Mouse (Mus musculus) adrenal gland, postnatal 10 days (tissue): ENCODE data around the gene Acly. TPM values are rescaled to one million over a fixed set of nuclear protein-coding genes. Genes with fewer than 3 reads are reported as not detected.

Experiments used
- DNase-seq: peaks from one replicate; pipeline ENCODE4 v3.0.0; 2021; ENCODE audit warnings: mixed read lengths
- total RNA-seq, 2 experiments: library from RNA; stranded (reverse); gene quantifications; 2 replicates each; pipeline ENCODE4 v1.2.3; 2021

The Acly gene
- total RNA-seq, 2 experiments from 2014 or later: 380 to 552 TPM

GRCm38 (mm10) chr11:100510556-100510955 is 17.2 kb downstream of the Acly start:
- no peak for DNase-seq

DNA sequence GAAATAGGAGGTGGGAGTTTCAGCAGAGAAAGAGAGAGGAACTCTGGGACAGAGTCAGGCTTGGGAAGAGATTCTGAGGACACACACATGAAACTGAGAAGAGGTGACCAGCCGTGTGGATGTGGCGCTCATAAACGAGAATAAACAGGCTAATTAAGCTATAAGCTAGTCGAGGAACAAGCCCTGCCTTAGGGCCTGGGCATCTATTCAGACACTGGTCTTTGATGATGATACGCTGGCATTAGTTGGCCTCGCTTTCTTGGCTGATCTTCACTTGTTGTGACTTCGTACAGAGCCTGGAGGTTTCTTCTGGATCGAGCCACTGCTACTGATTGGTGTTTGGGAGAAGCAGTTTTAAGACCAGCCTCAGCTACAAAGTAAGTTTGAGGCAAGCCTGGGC is 21.8 kb downstream of the Acly start:
- no peak for DNase-seq

- no peak for DNase-seq
Observed at GRCm38 (mm10) chr11:100504990-100505660, 22.7 kb downstream of the Acly start.

DNA sequence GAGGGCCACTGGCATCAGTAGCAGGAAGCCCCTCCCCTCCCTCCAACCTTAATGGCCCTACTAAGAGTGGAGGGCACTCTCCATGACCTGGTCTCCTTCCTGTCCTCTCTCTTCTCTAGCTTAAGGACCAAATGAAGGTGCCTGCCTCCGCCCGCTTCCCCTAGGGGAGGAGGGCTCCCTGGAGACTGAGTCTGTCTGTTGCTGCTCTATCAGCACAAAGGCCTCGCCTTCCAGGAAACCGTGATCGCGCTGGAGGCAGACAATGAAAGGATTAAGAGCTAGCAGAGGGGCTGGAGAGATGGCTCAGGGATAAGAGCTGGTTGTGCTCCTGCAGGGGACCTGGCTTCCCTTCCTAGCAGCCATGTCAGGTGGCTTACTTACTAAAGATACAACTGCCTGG is 26.5 kb downstream of the Acly start:
- DNase-seq: no peak

DNA sequence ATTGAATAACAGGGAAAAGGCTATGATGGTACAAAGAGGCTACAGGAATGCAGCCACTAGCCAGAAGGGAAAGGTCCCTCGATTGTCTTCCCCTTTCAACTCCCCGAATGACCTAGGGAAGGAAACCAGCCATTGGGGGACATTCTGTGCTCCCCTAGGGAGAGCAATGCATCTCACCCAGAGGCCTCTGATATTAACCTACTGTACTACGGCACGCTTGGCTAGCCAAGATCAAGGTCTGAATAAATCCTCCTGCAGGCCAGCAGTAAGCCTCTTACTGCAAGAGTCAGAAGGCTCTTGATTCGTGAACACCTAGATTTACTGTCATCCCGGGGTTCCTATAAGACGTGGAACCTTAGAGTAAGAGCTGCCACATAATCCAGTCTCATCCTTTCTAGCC is 27.1 kb downstream of the Acly start:
- DNase-seq: no peak

- DNase-seq: no peak
Observed at GRCm38 (mm10) chr11:100500241-100500640, 27.6 kb downstream of the Acly start.

GRCm38 (mm10) chr11:100493771-100494170 is 34.0 kb downstream of the Acly start:
- no peak for DNase-seq

DNA sequence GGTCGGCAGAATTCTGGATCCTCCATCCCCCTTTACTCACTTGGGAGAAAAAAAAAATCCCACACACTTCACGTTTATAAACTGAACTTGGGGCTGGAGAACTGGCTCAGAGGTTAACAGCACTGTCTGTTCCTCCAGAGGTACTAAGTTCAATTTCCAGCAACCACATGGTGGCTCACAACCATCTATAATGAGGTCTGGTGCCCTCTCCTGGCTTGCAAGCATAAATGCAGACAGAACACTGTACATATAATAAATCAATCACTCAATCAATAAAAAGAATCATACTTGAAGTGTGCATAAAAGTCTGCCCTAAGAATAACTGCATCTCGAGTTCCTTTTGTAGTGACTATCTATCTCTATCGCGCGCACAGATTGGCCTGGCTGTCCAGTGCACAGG is 36.8 kb downstream of the Acly start:
- DNase-seq: no peak

- DNase-seq: no peak
Observed at GRCm38 (mm10) chr11:100485801-100486538, 41.8 kb downstream of the Acly start.

DNA sequence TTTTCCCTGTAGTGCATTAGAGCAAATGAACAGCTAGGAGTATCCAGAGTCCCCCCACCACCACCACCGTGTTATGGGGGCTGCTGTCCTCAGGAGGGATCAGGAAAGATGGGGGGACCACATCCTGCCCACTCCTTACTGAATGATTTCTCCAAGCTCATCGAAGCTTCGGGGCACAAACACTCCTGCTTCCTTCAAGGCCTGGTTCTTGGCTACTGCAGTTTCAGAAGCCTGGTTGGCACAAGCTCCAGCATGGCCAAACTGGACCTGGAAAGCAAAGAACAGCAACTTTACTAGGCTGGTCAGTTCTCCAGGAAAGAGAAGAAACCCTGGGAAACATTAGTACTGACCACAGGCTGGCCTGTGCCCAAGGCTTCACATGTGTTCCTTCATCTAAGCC is 43.3 kb downstream of the Acly start:
- no peak for DNase-seq

GRCm38 (mm10) chr11:100479152-100479551 is 48.6 kb downstream of the Acly start:
- no peak for DNase-seq

DNA sequence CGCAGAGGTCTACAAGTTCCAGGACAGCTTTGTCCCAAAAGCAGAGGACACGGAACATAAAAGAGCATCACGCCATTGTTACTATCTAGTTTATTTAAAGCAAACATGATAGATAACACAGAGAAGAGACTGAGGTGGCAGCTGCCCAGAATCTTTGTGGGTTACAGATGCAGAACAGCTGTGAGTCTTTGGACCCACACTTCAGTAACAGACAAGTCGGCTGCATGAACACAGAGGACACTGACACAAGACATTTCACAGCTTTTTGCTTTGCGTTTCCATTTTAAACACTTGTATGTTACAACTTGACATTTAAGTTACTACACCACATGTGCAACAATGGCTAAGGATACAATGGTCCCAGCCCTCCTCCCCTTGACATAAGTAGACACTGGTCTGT is 51.5 kb downstream of the Acly start:
- DNase-seq: no peak

DNA sequence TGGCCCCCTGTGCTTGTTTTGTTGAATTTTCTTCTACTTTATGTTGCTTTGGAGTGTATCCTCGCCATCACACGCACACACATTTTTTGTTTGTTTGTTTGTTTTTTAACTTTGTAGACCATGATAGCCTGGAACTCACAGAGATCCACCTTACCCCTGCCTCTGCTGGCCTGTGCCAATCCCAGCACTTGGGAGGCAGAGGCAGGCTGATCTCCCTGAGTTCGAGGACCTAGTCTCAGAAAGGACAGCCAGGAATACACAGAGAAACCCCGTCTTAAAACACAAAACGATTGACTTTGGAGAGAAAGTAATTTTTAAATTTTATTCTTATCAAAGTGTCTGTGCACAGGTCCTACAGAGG is 54.9 kb downstream of the Acly start:
- no peak for DNase-seq

DNA sequence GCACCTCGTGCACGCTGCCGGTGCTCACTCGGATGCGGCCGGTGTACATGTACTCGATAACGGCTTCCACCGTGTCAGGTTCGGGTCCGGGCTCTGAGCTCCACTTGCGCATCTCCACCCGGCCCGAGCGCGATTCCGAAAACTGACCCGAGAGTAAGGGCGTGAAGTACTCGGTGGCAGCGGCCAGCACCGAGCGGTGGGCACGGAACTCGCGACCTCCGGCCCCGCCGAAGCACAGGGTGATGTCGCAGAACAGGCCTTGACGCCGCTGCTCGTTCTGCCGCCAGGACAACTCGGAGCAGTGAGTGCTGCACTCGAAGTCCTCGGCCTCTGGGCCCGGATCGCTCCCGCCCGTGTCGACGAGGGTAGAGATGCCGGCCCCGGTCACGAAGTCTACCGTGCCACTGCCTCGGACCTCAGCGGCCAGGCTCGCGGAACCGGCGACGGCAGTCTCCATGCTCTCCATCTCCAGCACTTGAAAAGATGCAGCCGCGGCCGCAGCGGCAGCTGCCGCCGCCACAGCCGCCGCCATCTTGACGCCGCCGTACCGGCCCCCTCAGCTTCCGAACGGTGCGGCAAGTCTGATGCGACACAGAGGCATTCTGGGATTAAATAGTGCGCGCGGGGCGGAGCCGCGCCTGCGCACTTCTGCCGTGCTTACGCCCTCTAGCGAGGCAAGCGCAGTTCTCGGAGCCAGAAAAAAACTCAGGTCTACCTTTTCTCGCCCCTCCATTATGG is 55.4 kb downstream of the Acly start, which contains the start of gene Klhl11:
Gene Klhl11, minus strand, starts transcription at position 545 of the 738 bp plus-strand sequence.
- DNase-seq: peak; percentile 95

DNA sequence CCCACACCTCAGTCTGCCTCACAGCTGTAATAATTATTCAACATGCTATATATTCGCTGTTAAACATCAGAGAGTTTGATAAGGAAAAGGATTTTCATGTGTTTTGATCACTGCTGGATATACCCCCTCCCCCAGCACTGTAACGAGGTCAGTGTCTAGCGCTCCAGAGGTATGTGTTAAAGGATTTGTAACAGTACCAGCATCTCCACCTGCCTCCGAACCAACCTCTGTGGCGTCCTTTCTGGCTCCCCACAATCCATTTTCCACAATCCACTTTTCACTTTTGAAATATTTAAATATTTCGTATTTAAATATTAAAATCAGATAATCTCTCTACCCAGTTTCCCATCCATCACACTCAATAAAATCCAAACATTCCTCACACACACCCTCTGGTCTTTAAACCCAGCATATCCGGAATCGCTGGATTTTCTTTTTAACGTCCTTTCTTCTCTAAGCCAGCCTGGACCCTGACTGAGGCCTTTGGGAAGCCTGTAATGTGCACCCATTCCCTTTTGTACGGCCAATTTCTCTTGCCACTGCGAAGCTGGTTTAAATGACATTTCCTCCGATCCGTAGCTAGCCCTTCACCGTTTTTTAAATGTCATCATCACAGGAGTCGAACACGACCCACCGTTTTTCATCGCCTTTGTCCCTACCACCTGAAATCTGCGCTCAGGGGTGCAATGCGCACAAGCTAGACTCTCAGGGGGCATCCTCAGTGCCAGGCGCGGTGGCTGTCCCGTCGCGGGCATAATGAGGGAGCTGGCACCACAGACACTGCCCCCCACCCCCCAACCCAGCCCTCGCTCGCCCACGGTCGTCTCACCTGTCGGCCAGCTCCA is 56.2 kb downstream of the Acly start:
- DNase-seq: no peak

- no peak for DNase-seq
Observed at GRCm38 (mm10) chr11:100465833-100466232, 62.0 kb downstream of the Acly start.

DNA sequence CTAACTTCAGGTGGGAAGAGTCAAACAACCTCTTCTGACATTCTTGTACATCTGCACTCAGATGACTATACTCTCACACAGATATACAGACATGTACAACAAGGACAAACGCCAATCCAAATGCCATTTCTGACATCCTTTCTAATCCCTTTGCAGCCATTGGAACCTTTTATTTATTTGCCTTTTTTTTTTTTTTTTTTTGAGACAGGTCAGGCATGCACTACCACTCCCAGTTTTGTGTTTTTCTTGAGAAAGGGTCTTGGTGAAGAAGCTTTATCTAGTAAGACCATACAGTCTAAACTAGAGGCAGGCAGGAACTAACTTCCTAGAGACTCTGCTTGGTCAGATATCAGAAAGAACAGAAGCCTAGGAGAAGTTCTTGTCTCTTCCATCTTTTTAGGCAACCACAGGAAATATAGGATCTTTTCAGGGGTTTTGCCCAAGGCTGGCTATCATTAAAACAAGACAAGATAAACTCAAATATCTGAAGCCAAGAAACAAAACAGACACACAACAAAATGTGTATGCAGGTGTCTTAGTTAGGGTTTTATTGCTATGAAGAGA is 62.5 kb downstream of the Acly start:
- DNase-seq: no peak

GRCm38 (mm10) chr11:100462699-100463098 is 65.1 kb downstream of the Acly start:
- no peak for DNase-seq

GRCm38 (mm10) chr11:100457711-100458110 is 70.1 kb downstream of the Acly start:
- no peak for DNase-seq

GRCm38 (mm10) chr11:100457247-100457646 is 70.6 kb downstream of the Acly start:
- DNase-seq: no peak

- no peak for DNase-seq
Observed at GRCm38 (mm10) chr11:100442625-100443024, 85.2 kb downstream of the Acly start.

DNA sequence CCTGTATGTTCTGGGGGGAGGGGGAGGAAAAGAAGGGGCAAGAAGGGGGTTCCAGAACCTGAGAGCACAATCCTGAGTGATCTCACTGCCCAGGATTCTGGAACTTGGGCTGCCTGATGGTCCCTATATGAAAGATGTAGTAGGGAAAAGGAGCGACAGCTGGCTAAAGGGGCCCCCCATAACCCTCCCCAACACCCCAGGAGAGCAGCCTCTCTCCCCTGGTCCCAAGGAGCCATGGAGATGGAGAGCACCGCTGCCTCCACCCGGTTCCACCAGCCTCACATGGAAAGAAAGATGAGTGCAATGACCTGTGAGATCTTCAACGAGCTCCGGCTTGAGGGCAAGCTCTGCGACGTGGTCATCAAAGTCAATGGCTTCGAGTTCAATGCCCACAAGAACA is 86.0 kb downstream of the Acly start, which contains the start of the genes Nt5c3b and Klhl10:
Gene Nt5c3b, minus strand, starts transcription at position 12 of the 400 bp plus-strand sequence.
Gene Klhl10, plus strand, starts transcription at position 121 of the 400 bp plus-strand sequence.
- DNase-seq: no peak
